ENCODE assay signal across 16 mouse cellular contexts in the genomic region with DNA sequence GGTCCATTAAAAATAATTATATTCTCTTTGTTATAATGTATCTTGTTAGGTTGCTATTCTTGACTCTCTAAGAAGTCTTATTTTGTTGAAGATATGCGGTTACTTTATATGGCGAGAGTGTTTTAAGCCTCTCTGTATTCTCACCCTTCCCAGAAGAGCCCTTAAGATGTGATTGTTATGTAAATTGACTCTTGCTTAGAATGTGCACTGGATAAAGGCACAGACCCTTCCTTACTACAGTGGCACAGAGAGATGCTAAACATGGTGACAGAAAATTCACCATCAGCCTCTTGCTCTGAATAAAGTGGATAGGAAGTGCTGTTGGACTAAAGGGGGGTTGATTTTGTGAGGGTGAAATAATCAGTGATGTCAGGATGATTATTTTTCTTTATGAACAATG.
"Had no signal": no experiment of that assay in that cellular context is flagged by ENCODE, and none has a peak within 500 bp of the region (broad histone marks: within the 10 kb centered on the region; RNA-seq: fewer than 3 reads in every experiment).

No protein-coding gene starts in this region.

- H3K4me3 ChIP-seq: layer of hippocampus, adult 2 months; limb, embryonic 12.5 days; liver, embryonic 13.5 days; lung, embryonic 15.5 days; megakaryocyte, embryonic 14.5 days; neural tube, embryonic 13.5 days had no signal

- H3K36me3 ChIP-seq: limb, embryonic 12.5 days; liver, embryonic 13.5 days; lung, embryonic 15.5 days; neural tube, embryonic 13.5 days had no signal

- H3K4me2 ChIP-seq: limb, embryonic 12.5 days; liver, embryonic 13.5 days; lung, embryonic 15.5 days; neural tube, embryonic 13.5 days had no signal

- H3K9ac ChIP-seq: limb, embryonic 12.5 days; liver, embryonic 13.5 days; liver, postnatal 0 days; lung, embryonic 15.5 days; neural tube, embryonic 13.5 days had no signal

- H3K4me1 ChIP-seq: limb, embryonic 12.5 days; liver, embryonic 13.5 days; lung, embryonic 15.5 days; megakaryocyte, embryonic 14.5 days had no signal

- H3K27ac ChIP-seq: kidney, postnatal 0 days; layer of hippocampus, adult 2 months; limb, embryonic 12.5 days; liver, embryonic 13.5 days; lung, embryonic 15.5 days; macrophage; neural tube, embryonic 13.5 days had no signal

- H3K9me3 ChIP-seq: limb, embryonic 12.5 days; liver, embryonic 13.5 days; lung, embryonic 15.5 days; megakaryocyte, embryonic 14.5 days; neural tube, embryonic 13.5 days had no signal

- H3K27me3 ChIP-seq: limb, embryonic 12.5 days; liver, embryonic 13.5 days; lung, embryonic 15.5 days; megakaryocyte, embryonic 14.5 days; neural tube, embryonic 13.5 days had no signal

- DNase-seq: kidney, adult 11 months; kidney, adult 9 months; kidney, postnatal 36 days; liver; liver, embryonic 13.5 days; liver, postnatal 0 days; lung, postnatal 14 days; right cerebral cortex, postnatal 25 days; thymus, postnatal 14 days had no signal

- ATAC-seq: liver, postnatal 0 days had no signal
